Mouse (Mus musculus) lung, adult 2 months (tissue): ENCODE measurements around the gene Rom1.

ENCODE experiments used
- CTCF ChIP-seq: fragments of 200-500 bp; IDR thresholded peaks from 2 replicates; pipeline ENCODE4 v1.5.1; 2011; ENCODE audit warnings: mild to moderate bottlenecking, low read length, control low read depth; ENCODE audit not compliant: insufficient read depth
- POLR2A ChIP-seq: fragments of 200-500 bp; IDR thresholded peaks from 2 replicates; pipeline ENCODE4 v1.6.1; 2011; ENCODE audit warnings: low read depth, mild to moderate bottlenecking, control low read depth, low read length, borderline replicate concordance; ENCODE audit errors: extremely low read depth

GRCm38 (mm10) chr19:8954171-8954570 lies 25.0 kb upstream of the Rom1 start:
- TF ChIP-seq CTCF (no peak), POLR2A (no peak)
